Mouse (Mus musculus) bone marrow, adult 2 months (tissue): ENCODE data around the gene Gm5483. TPM values are rescaled to one million over a fixed set of nuclear protein-coding genes. Genes with fewer than 3 reads are reported as not detected.
"Not testable (repeated sequence)": the region's sequence is repeated elsewhere in the genome, so short reads cannot be mapped to it uniquely, and the experiment has no call there.

ENCODE experiments used
- H3K27ac ChIP-seq: fragments of 200-500 bp; 2 replicates; pipeline ENCODE4 v1.5.1; 2012; ENCODE audit warnings: low read depth, mild to moderate bottlenecking, control low read depth, inconsistent platforms, low read length; ENCODE audit not compliant: control insufficient read depth, poor library complexity, insufficient read depth
- H3K4me1 ChIP-seq: fragments of 200-500 bp; 2 replicates; pipeline ENCODE4 v1.6.1; 2011; ENCODE audit warnings: low read length; ENCODE audit not compliant: control insufficient read depth, insufficient read depth
- H3K4me3 ChIP-seq: fragments of 200-500 bp; replicated peaks from 2 replicates; pipeline ENCODE3; 2011; ENCODE audit warnings: mild to moderate bottlenecking, low read depth, low read length, control low read depth; ENCODE audit not compliant: control insufficient read depth
- CTCF ChIP-seq: fragments of 200-500 bp; IDR thresholded peaks from 2 replicates; pipeline ENCODE4 v1.5.1; 2011; ENCODE audit warnings: low read length, control low read depth; ENCODE audit not compliant: control insufficient read depth, insufficient read depth
- POLR2A ChIP-seq: fragments of 200-500 bp; IDR thresholded peaks from 2 replicates; pipeline ENCODE4 v1.6.1; 2011; ENCODE audit warnings: low read depth, mild to moderate bottlenecking, control low read depth, low read length, borderline replicate concordance; ENCODE audit not compliant: control insufficient read depth
- WGBS: fragments of 180-500 bp; shearing (Covaris S2); methylation state at CpG from one replicate; pipeline ENCODE4 v1.1.7; 2018; 5-methylcytosine and 5-hydroxymethylcytosine counted together
- polyA plus RNA-seq: library from polyadenylated mRNA; stranded (reverse); fragments of >200 nt; gene quantifications from 2 replicates; pipeline ENCODE4 v1.2.4, GENCODE M21; 2011; ENCODE audit warnings: low replicate concordance; ENCODE audit not compliant: missing spikeins, insufficient read depth, insufficient read length

The Gm5483 gene
- polyA plus RNA-seq: 31.2 and 55.2 TPM in 2 replicates

GRCm38 (mm10) chr16:36183912-36184311 is at the start of gene Gm5483:
Gene Gm5483, plus strand, starts transcription at chr16:36184212.
- not testable (repeated sequence) for H3K27ac ChIP-seq
- WGBS: 64% methylated on average over 4 of the region's 4 CpGs

GRCm38 (mm10) chr16:36138201-36138600 is 45.8 kb upstream of the Gm5483 start:
- WGBS: 57% methylated on average over 2 of the region's 2 CpGs
- no peak overlapping the region for H3K27ac ChIP-seq
- H3K4me3 ChIP-seq: no peak overlapping the region
- TF ChIP-seq CTCF (no peak), POLR2A (no peak)
- H3K4me1 ChIP-seq: no peaks in the 10 kb centered on the region

More at GRCm38 (mm10) chr16:36183912-36184311, at the start of gene Gm5483:
- H3K4me3 ChIP-seq, H3K4me1 ChIP-seq: not testable (repeated sequence)

GRCm38 (mm10) chr16:36156402-36156975 is 27.5 kb upstream of the Gm5483 start, which contains the start of gene Stfa2l1:
Gene Stfa2l1, plus strand, starts transcription at chr16:36156811.
- H3K4me3 ChIP-seq: no peak within 1 kb of the TSS
- no peak within 1 kb of the TSS for H3K27ac ChIP-seq
- no peaks in the 10 kb centered on the region for H3K4me1 ChIP-seq
- TF ChIP-seq POLR2A (no peak), CTCF (no peak)

GRCm38 (mm10) chr16:36167841-36168240 is 16.2 kb upstream of the Gm5483 start:
- not testable (repeated sequence) for H3K4me1 ChIP-seq, H3K27ac ChIP-seq, H3K4me3 ChIP-seq
- WGBS: 84% methylated on average over 10 of the region's 10 CpGs

- TF ChIP-seq POLR2A (no peak), CTCF (no peak)
- no peak overlapping the region for H3K4me3 ChIP-seq
- H3K4me1 ChIP-seq: no peaks in the 10 kb centered on the region
- no peak overlapping the region for H3K27ac ChIP-seq
Measured at GRCm38 (mm10) chr16:36176108-36176507, 7.9 kb upstream of the Gm5483 start.

GRCm38 (mm10) chr16:36179910-36180309 is 4.1 kb upstream of the Gm5483 start:
- TF ChIP-seq POLR2A: no peak
- TF ChIP-seq CTCF: no peak

GRCm38 (mm10) chr16:36199226-36199625 is 15.2 kb downstream of the Gm5483 start:
- Histone ChIP-seq H3K4me1 (no peaks in the 10 kb centered on the region), H3K4me3 (no peak overlapping the region), H3K27ac (no peak overlapping the region)
- no peak for TF ChIP-seq CTCF
- TF ChIP-seq POLR2A: no peak
- 60% methylated on average over 19 of the region's 19 CpGs for WGBS

More at GRCm38 (mm10) chr16:36179910-36180309, 4.1 kb upstream of the Gm5483 start:
- Histone ChIP-seq H3K4me1 (no peaks in the 10 kb centered on the region), H3K27ac (no peak overlapping the region), H3K4me3 (no peak overlapping the region)
- WGBS: 61% methylated on average over 2 of the region's 2 CpGs

GRCm38 (mm10) chr16:36203846-36204245 is 19.8 kb downstream of the Gm5483 start:
- no peaks in the 10 kb centered on the region for H3K4me1 ChIP-seq

GRCm38 (mm10) chr16:36205684-36206083 is 21.7 kb downstream of the Gm5483 start:
- H3K4me3 ChIP-seq, H3K4me1 ChIP-seq, H3K27ac ChIP-seq: not testable (repeated sequence)
- 51% methylated on average over 2 of the region's 2 CpGs for WGBS

More at GRCm38 (mm10) chr16:36203846-36204245, 19.8 kb downstream of the Gm5483 start:
- H3K4me3 ChIP-seq: no peak overlapping the region
- WGBS: 72% methylated on average over 5 of the region's 5 CpGs
- no peak for TF ChIP-seq CTCF
- TF ChIP-seq POLR2A: no peak
- no peak overlapping the region for H3K27ac ChIP-seq
